Mouse (Mus musculus) G1E (cell line): ENCODE measurements around the gene Fgfr2. TPM values are rescaled to one million over a fixed set of nuclear protein-coding genes. Genes with fewer than 3 reads are reported as not detected.

Source experiments
- ATAC-seq: 2 replicates; pipeline ENCODE4 v1.8.0; 2016; ENCODE audit warnings: mild to moderate bottlenecking; ENCODE audit not compliant: insufficient number of reproducible peaks, poor library complexity, low FRiP score, severe bottlenecking; ENCODE audit errors: extremely low read depth
- DNase-seq: peaks from one replicate; pipeline ENCODE4 v3.0.0; 2012; ENCODE audit warnings: low spot score
- H3K27me3 ChIP-seq: 2 replicates; pipeline ENCODE4 v1.6.1; 2012; ENCODE audit warnings: mild to moderate bottlenecking, low read length, inconsistent platforms; ENCODE audit not compliant: insufficient read depth
- H3K36me3 ChIP-seq: replicated peaks from 2 replicates; pipeline ENCODE3; 2012; ENCODE audit warnings: mild to moderate bottlenecking, inconsistent platforms
- H3K4me1 ChIP-seq: 2 replicates; pipeline ENCODE4 v1.6.1; 2012; ENCODE audit warnings: low read depth, low read length, inconsistent platforms, mixed read lengths; ENCODE audit not compliant: insufficient read depth
- H3K4me3 ChIP-seq: 2 replicates; pipeline ENCODE4 v1.5.1; 2012; ENCODE audit warnings: low read depth, mild to moderate bottlenecking, inconsistent platforms, low read length, moderate library complexity, mixed read lengths
- H3K9me3 ChIP-seq: replicated peaks from 2 replicates; pipeline ENCODE4 v1.6.1; 2012; ENCODE audit warnings: inconsistent platforms
- CTCF ChIP-seq: IDR thresholded peaks from 2 replicates; pipeline ENCODE4 v1.5.1; 2012; ENCODE audit warnings: low read depth, low read length, inconsistent platforms, mixed read lengths
- GATA1 ChIP-seq: IDR thresholded peaks from 2 replicates; pipeline ENCODE4 v1.6.1; 2012; ENCODE audit warnings: borderline replicate concordance, low read length, inconsistent platforms, mixed read lengths
- GATA2 ChIP-seq: IDR thresholded peaks from 2 replicates; pipeline ENCODE4 v1.6.1; 2012; ENCODE audit warnings: low read depth, low read length, inconsistent platforms, borderline replicate concordance
- POLR2AphosphoS5 ChIP-seq: IDR thresholded peaks from 2 replicates; pipeline ENCODE4 v1.6.1; 2012; ENCODE audit warnings: low read depth, low read length, inconsistent platforms; ENCODE audit not compliant: insufficient replicate concordance
- TAL1 ChIP-seq: conservative IDR thresholded peaks from 2 replicates; pipeline ENCODE4 v1.6.1; 2012; ENCODE audit warnings: low read depth, low read length, inconsistent platforms, mixed read lengths
- polyA plus RNA-seq: library from polyadenylated mRNA; stranded (reverse); fragments of >175 nt; gene quantifications from 2 replicates; pipeline ENCODE4 v1.2.3, GENCODE M21; 2012
- total RNA-seq, 2 experiments: library from RNA; stranded (forward) in 1 of 2; stranded (reverse) in 1 of 2; fragments of 200-1000 nt in 1 of 2; fragments of >200 nt in 1 of 2; fragmentation: Nextera tagmentation in 1 of 2; gene quantifications; 2 replicates each; pipeline ENCODE4 v1.2.3; 2014 to 2017

The Fgfr2 gene
- total and polyA plus RNA-seq, 3 experiments, result 0.22 TPM; not detected in 2

- peak; percentile 50 for DNase-seq
- TF ChIP-seq GATA1, result no peak
- TF ChIP-seq POLR2AphosphoS5, result no peak
- no peak for TF ChIP-seq GATA2
- no peak for TF ChIP-seq TAL1
- TF ChIP-seq CTCF, result no peak
- Histone ChIP-seq H3K9me3 (no peaks in the 10 kb centered on the region), H3K36me3 (peaks cover 17% of the 10 kb centered on the region), H3K4me1 (peaks cover 45% of the 10 kb centered on the region), H3K27me3 (peaks cover under 1% of the 10 kb centered on the region; the same call in 1 of the 2 replicates), H3K4me3 (peak overlapping the region; percentile 85)
- ATAC-seq, result no peak
Observed at GRCm38 (mm10) chr7:133121661-133122378, 1.3 kb downstream of the Fgfr2 start.

GRCm38 (mm10) chr7:133121080-133121607 lies 2.0 kb downstream of the Fgfr2 start:
- Histone ChIP-seq H3K27me3 (no peaks in the 10 kb centered on the region; the same call in 1 of the 2 replicates), H3K36me3 (peaks cover 17% of the 10 kb centered on the region), H3K4me3 (peak overlapping the region; percentile 85), H3K9me3 (no peaks in the 10 kb centered on the region), H3K4me1 (peaks cover 50% of the 10 kb centered on the region)
- ATAC-seq (no peak), DNase-seq (no peak)
- TF ChIP-seq GATA2 (no peak), TAL1 (no peak), POLR2AphosphoS5 (no peak), GATA1 (no peak), CTCF (no peak)

- DNase-seq, result no peak
- Histone ChIP-seq H3K27me3 (no peaks in the 10 kb centered on the region), H3K9me3 (no peaks in the 10 kb centered on the region), H3K36me3 (peaks cover 17% of the 10 kb centered on the region), H3K4me1 (peaks cover 54% of the 10 kb centered on the region), H3K4me3 (no peak overlapping the region; the same call in 1 of the 2 replicates)
- TF ChIP-seq CTCF, result no peak
- no peak for TF ChIP-seq TAL1
- TF ChIP-seq GATA1, result no peak
- TF ChIP-seq POLR2AphosphoS5, result no peak
- TF ChIP-seq GATA2, result no peak
- ATAC-seq, result no peak
Observed at GRCm38 (mm10) chr7:133120221-133120751, 2.9 kb downstream of the Fgfr2 start.

DNA sequence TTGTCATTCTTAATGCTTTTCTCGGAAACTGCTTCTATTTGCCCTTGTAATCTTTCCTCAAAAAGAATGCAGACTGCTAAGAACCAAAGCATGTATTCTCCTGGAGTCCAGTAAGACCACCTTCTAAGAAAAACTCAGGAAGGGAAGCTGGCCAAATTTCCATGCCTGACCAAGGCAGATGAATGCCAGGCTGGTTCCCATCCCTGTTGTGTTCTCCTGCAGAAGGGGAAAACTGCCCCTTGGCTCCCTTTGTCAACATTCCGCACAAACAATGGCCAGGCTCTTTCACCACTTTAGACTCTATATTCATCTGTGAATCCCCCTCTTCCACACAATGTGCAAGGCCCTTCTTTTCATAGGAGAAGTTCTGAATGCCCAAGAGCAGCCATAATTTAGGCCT lies 5.3 kb downstream of the Fgfr2 start:
- DNase-seq (no peak), ATAC-seq (no peak)
- Histone ChIP-seq H3K4me1 (peaks cover 55% of the 10 kb centered on the region), H3K9me3 (no peaks in the 10 kb centered on the region), H3K36me3 (peaks cover 39% of the 10 kb centered on the region), H3K27me3 (no peaks in the 10 kb centered on the region), H3K4me3 (no peak overlapping the region)
- TF ChIP-seq TAL1 (no peak), GATA1 (no peak), CTCF (no peak), POLR2AphosphoS5 (no peak), GATA2 (no peak)

- Histone ChIP-seq H3K4me3 (no peak overlapping the region), H3K36me3 (peaks cover 52% of the 10 kb centered on the region), H3K27me3 (no peaks in the 10 kb centered on the region), H3K4me1 (peaks cover 55% of the 10 kb centered on the region), H3K9me3 (no peaks in the 10 kb centered on the region)
- no peak for ATAC-seq
- TF ChIP-seq POLR2AphosphoS5 (no peak), CTCF (no peak), GATA2 (no peak), GATA1 (no peak), TAL1 (no peak)
- DNase-seq, result no peak
Observed at GRCm38 (mm10) chr7:133116542-133116941, 6.6 kb downstream of the Fgfr2 start.

DNA sequence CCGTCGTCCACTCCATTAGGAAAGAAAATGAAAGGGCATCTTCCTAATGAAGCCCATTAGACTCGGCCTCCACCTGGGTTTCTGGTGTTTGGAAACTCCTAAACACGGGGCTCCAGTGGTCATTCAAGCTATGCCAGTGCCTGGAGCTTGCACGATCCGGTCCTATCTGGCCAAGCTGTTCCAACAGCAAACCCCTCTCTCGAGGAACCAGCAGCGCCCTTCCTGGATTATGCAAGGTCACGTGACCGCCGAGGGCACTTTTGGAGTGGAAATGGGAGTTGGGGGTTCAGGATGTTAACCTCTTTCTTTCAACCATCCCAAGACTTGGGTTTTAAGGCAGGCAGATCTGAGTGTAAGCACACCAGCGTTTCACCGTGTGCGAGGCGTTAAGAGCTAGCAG lies 7.3 kb downstream of the Fgfr2 start:
- no peaks in the 10 kb centered on the region for H3K9me3 ChIP-seq
- peaks cover 55% of the 10 kb centered on the region for H3K4me1 ChIP-seq
- peaks cover 56% of the 10 kb centered on the region for H3K36me3 ChIP-seq
- H3K27me3 ChIP-seq, result no peaks in the 10 kb centered on the region
- TF ChIP-seq TAL1 (no peak), GATA1 (no peak), GATA2 (no peak), POLR2AphosphoS5 (no peak), CTCF (no peak)
- peak overlapping the region; percentile 62; the same call in 1 of the 2 replicates for H3K4me3 ChIP-seq
- ATAC-seq (no peak), DNase-seq (no peak)
